Mouse (Mus musculus): ENCODE measurements around the gene Scamp5. TPM values are rescaled to one million over a fixed set of nuclear protein-coding genes. Genes with fewer than 3 reads are reported as not detected.

The Scamp5 gene
- polyA plus RNA-seq, 1 experiment from 2014 or later, result 10.9 TPM

- Histone ChIP-seq H3K4me2 (ENCODE audit: low read depth, low read length) (peak overlapping the region; percentile 68), H3K9me3 (ENCODE audit: control insufficient read depth, low read length) (no peaks in the 10 kb centered on the region), H3K9ac (ENCODE audit: low read depth, low read length) (peak overlapping the region; percentile 71), H3K4me3 (ENCODE audit: low read depth, low read length) (peak overlapping the region; percentile 67), H3K27me3 (replicated peaks; ENCODE audit: control insufficient read depth, insufficient read depth, low read length) (no peaks in the 10 kb centered on the region), H3K36me3 (ENCODE audit: control insufficient read depth, insufficient read depth, low read length) (no peaks in the 10 kb centered on the region), H3K4me1 (ENCODE audit: control insufficient read depth, insufficient read depth, low read length) (peaks cover 8% of the 10 kb centered on the region), H3K27ac (replicated peaks; ENCODE audit: low read depth, low read length) (0 out of 2 replicates have a peak overlapping the region, but pooled peaks have one; percentile 2)
- under 1% methylated on average over 18 of the region's 18 CpGs for WGBS
- ATAC-seq (ENCODE audit: low read depth) (peak; percentile 39), DNase-seq (ENCODE audit: low spot score) (peak; percentile 9)
These were observed 539 bp downstream of the Scamp5 start for GRCm38 (mm10) chr9:57467271-57467771.

GRCm38 (mm10) chr9:57466101-57466500 is 1.8 kb downstream of the Scamp5 start:
- ATAC-seq (ENCODE audit: low read depth), result no peak
- peaks cover 8% of the 10 kb centered on the region for H3K4me1 ChIP-seq (ENCODE audit: control insufficient read depth, insufficient read depth, low read length)
- H3K36me3 ChIP-seq (ENCODE audit: control insufficient read depth, insufficient read depth, low read length), result no peaks in the 10 kb centered on the region
- H3K9me3 ChIP-seq (ENCODE audit: control insufficient read depth, low read length), result no peaks in the 10 kb centered on the region
- WGBS, result 41% methylated on average over 3 of the region's 3 CpGs
- no peaks in the 10 kb centered on the region for H3K27me3 ChIP-seq (replicated peaks; ENCODE audit: control insufficient read depth, insufficient read depth, low read length)
- no peak overlapping the region for H3K4me3 ChIP-seq (ENCODE audit: low read depth, low read length)
- no peak overlapping the region; the same call in 1 of the 2 replicates for H3K4me2 ChIP-seq (ENCODE audit: low read depth, low read length)
- no peak overlapping the region for H3K27ac ChIP-seq (replicated peaks; ENCODE audit: low read depth, low read length)
- no peak overlapping the region for H3K9ac ChIP-seq (ENCODE audit: low read depth, low read length)
- DNase-seq (ENCODE audit: low spot score), result no peak

DNA sequence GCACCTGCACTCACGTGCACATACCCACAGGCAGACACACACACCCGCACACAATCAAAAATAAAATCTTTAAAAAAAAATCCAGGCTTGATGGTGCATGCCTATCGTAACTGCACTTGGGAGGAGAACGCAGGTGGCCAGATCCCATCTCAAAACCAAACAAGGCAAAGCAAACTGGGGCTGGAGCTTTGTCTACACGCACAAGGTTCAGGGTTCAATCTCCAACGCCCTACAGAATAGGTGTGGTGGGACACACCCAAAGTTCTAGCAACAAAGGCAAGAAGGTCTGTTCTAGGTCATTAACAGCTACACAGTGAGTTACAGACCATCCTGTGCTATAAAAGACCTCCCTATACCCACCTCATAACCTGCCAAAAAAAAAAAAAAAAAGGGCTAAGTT is 5.0 kb downstream of the Scamp5 start:
- 71% methylated on average over 6 of the region's 6 CpGs for WGBS
- no peak for ATAC-seq (ENCODE audit: low read depth)
- Histone ChIP-seq H3K9me3 (ENCODE audit: control insufficient read depth, low read length) (0 out of 2 replicates have a peak, but pooled peaks cover 5% of the 10 kb centered on the region), H3K4me3 (ENCODE audit: low read depth, low read length) (no peak overlapping the region), H3K27me3 (replicated peaks; ENCODE audit: control insufficient read depth, insufficient read depth, low read length) (no peaks in the 10 kb centered on the region), H3K27ac (replicated peaks; ENCODE audit: low read depth, low read length) (no peak overlapping the region), H3K4me1 (ENCODE audit: control insufficient read depth, insufficient read depth, low read length) (peaks cover 8% of the 10 kb centered on the region), H3K4me2 (ENCODE audit: low read depth, low read length) (no peak overlapping the region), H3K36me3 (ENCODE audit: control insufficient read depth, insufficient read depth, low read length) (no peaks in the 10 kb centered on the region), H3K9ac (ENCODE audit: low read depth, low read length) (no peak overlapping the region)
- DNase-seq (ENCODE audit: low spot score), result no peak

GRCm38 (mm10) chr9:57459707-57460106 is 8.2 kb downstream of the Scamp5 start:
- ATAC-seq (ENCODE audit: low read depth), result no peak
- H3K9ac ChIP-seq (ENCODE audit: low read depth, low read length), result no peak overlapping the region
- H3K27ac ChIP-seq (replicated peaks; ENCODE audit: low read depth, low read length), result no peak overlapping the region
- H3K4me3 ChIP-seq (ENCODE audit: low read depth, low read length), result no peak overlapping the region
- DNase-seq (ENCODE audit: low spot score), result no peak
- H3K9me3 ChIP-seq (ENCODE audit: control insufficient read depth, low read length), result 0 out of 2 replicates have a peak, but pooled peaks cover 5% of the 10 kb centered on the region
- WGBS, result 97% methylated on average over 2 of the region's 2 CpGs
- H3K36me3 ChIP-seq (ENCODE audit: control insufficient read depth, insufficient read depth, low read length), result no peaks in the 10 kb centered on the region
- H3K27me3 ChIP-seq (replicated peaks; ENCODE audit: control insufficient read depth, insufficient read depth, low read length), result no peaks in the 10 kb centered on the region
- H3K4me1 ChIP-seq (ENCODE audit: control insufficient read depth, insufficient read depth, low read length), result no peaks in the 10 kb centered on the region
- H3K4me2 ChIP-seq (ENCODE audit: low read depth, low read length), result no peak overlapping the region

GRCm38 (mm10) chr9:57453516-57453915 is 14.3 kb downstream of the Scamp5 start:
- no peak for ATAC-seq (ENCODE audit: low read depth)

DNA sequence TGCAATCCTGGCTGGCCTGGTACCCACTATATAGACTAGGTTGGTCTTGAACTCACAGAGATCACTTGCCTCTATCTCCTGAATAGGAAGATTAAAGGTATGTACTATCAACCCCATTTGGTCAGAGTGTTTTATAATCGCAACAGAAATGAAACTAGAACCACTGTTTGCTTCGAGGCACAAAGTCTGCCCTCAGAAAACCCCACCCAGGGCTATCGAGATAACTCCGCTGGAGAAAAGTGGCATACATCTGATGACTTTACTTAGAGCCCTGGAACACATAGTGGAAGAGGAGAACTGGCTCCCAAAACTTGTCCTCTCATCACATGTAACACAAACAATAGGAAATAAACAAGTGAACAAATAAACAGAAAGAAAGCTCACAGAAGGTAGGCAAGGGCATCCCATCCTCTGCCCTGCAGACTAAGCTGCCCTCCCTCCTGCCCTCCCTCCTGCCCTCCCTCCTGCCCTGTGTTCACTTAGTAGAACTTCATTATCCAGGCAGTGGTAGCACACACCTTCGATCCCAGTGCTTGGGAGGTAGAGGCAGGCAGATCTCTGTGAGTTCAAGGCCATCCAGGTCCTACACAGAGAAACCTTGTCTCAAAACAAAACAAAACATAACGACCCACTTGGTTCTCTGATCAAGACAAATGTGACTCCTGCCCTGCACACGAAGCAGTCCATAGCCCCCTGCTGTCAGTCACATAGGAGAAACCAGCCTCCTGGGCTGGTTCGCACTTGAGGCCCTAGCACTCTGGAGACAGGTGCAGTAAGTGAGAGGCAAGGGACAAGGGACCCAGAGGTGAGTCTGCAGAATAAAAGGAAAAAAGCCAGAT is 15.0 kb downstream of the Scamp5 start:
- H3K9ac ChIP-seq (ENCODE audit: low read depth, low read length), result no peak overlapping the region
- H3K4me3 ChIP-seq (ENCODE audit: low read depth, low read length), result no peak overlapping the region
- H3K27ac ChIP-seq (replicated peaks; ENCODE audit: low read depth, low read length), result no peak overlapping the region
- no peaks in the 10 kb centered on the region for H3K4me1 ChIP-seq (ENCODE audit: control insufficient read depth, insufficient read depth, low read length)
- H3K27me3 ChIP-seq (replicated peaks; ENCODE audit: control insufficient read depth, insufficient read depth, low read length), result no peaks in the 10 kb centered on the region
- 78% methylated on average over 8 of the region's 8 CpGs for WGBS
- no peak for ATAC-seq (ENCODE audit: low read depth)
- no peak overlapping the region for H3K4me2 ChIP-seq (ENCODE audit: low read depth, low read length)
- H3K9me3 ChIP-seq (ENCODE audit: control insufficient read depth, low read length), result no peaks in the 10 kb centered on the region
- H3K36me3 ChIP-seq (ENCODE audit: control insufficient read depth, insufficient read depth, low read length), result 0 out of 2 replicates have a peak, but pooled peaks cover 4% of the 10 kb centered on the region
- DNase-seq (ENCODE audit: low spot score), result no peak

More at GRCm38 (mm10) chr9:57453516-57453915, 14.3 kb downstream of the Scamp5 start:
- Histone ChIP-seq H3K9ac (ENCODE audit: low read depth, low read length) (no peak overlapping the region), H3K36me3 (ENCODE audit: control insufficient read depth, insufficient read depth, low read length) (0 out of 2 replicates have a peak, but pooled peaks cover 4% of the 10 kb centered on the region), H3K4me1 (ENCODE audit: control insufficient read depth, insufficient read depth, low read length) (no peaks in the 10 kb centered on the region), H3K27ac (replicated peaks; ENCODE audit: low read depth, low read length) (no peak overlapping the region), H3K9me3 (ENCODE audit: control insufficient read depth, low read length) (no peaks in the 10 kb centered on the region), H3K4me2 (ENCODE audit: low read depth, low read length) (no peak overlapping the region), H3K27me3 (replicated peaks; ENCODE audit: control insufficient read depth, insufficient read depth, low read length) (no peaks in the 10 kb centered on the region), H3K4me3 (ENCODE audit: low read depth, low read length) (no peak overlapping the region)
- WGBS, result 88% methylated on average over 4 of the region's 4 CpGs
- no peak for DNase-seq (ENCODE audit: low spot score)

DNA sequence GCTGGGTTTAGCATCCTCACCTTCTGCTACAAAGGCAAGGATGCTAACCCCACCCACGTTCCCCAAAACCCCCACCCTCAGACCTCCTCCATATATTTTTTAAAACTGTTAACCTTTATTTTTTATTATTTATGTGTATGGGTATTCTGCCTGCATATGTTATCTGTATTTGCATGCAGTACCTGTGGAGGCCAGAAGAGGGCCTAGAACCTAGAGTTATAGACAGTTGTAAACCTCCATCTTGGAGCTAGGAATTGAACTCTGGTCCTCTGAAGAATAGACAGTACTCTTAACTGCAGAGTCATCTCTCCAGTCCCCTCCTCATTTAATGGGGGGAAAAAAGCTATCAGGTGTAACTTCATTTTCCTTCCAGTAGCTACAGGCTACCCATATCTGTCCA is 18.1 kb downstream of the Scamp5 start:
- Histone ChIP-seq H3K4me3 (ENCODE audit: low read depth, low read length) (no peak overlapping the region), H3K27me3 (replicated peaks; ENCODE audit: control insufficient read depth, insufficient read depth, low read length) (no peaks in the 10 kb centered on the region), H3K9ac (ENCODE audit: low read depth, low read length) (no peak overlapping the region), H3K36me3 (ENCODE audit: control insufficient read depth, insufficient read depth, low read length) (0 out of 2 replicates have a peak, but pooled peaks cover 4% of the 10 kb centered on the region), H3K4me2 (ENCODE audit: low read depth, low read length) (no peak overlapping the region), H3K27ac (replicated peaks; ENCODE audit: low read depth, low read length) (no peak overlapping the region), H3K9me3 (ENCODE audit: control insufficient read depth, low read length) (no peaks in the 10 kb centered on the region), H3K4me1 (ENCODE audit: control insufficient read depth, insufficient read depth, low read length) (no peaks in the 10 kb centered on the region)
- no peak for ATAC-seq (ENCODE audit: low read depth)
- WGBS, result 63% methylated on average over 1 of the region's 1 CpGs
- DNase-seq (ENCODE audit: low spot score), result no peak

DNA sequence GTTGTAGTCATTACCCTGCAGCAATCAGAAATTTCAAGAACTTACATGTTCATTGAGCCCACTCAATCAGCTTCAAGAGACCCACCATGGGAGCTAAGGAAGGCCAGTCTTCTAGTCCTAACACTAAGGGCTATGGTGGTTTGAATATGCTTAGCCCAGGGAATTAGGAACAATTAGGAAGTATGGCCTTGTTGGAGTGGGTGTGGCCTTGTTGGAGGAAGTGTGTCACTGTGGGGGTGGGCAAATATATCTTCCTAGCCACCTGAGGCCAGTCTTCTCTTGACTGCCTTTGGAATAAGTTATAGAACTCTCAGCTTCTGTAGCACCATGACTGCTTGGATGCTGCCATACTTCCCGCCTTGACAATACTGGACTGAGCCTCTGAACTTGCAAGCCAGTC is 27.2 kb downstream of the Scamp5 start:
- H3K27ac ChIP-seq (replicated peaks; ENCODE audit: low read depth, low read length), result no peak overlapping the region
- no peak overlapping the region for H3K4me3 ChIP-seq (ENCODE audit: low read depth, low read length)
- 87% methylated on average over 1 of the region's 1 CpGs for WGBS
- no peaks in the 10 kb centered on the region for H3K9me3 ChIP-seq (ENCODE audit: control insufficient read depth, low read length)
- no peak overlapping the region for H3K4me2 ChIP-seq (ENCODE audit: low read depth, low read length)
- DNase-seq (ENCODE audit: low spot score), result no peak
- H3K4me1 ChIP-seq (ENCODE audit: control insufficient read depth, insufficient read depth, low read length), result 0 out of 2 replicates have a peak, but pooled peaks cover 5% of the 10 kb centered on the region
- no peaks in the 10 kb centered on the region for H3K27me3 ChIP-seq (replicated peaks; ENCODE audit: control insufficient read depth, insufficient read depth, low read length)
- no peaks in the 10 kb centered on the region for H3K36me3 ChIP-seq (ENCODE audit: control insufficient read depth, insufficient read depth, low read length)
- no peak overlapping the region for H3K9ac ChIP-seq (ENCODE audit: low read depth, low read length)
- ATAC-seq (ENCODE audit: low read depth), result no peak

Data from embryonic facial prominence, embryonic 14.5 days (tissue).